Mouse (Mus musculus) heart, postnatal 25 days (tissue): ENCODE data around the gene Tle4. TPM values are rescaled to one million over a fixed set of nuclear protein-coding genes. Genes with fewer than 3 reads are reported as not detected.

Source experiments
- DNase-seq: peaks from one replicate; pipeline ENCODE4 v3.0.0; 2022; ENCODE audit warnings: low spot score
- intact Hi-C: fragments of 180-260 bp; cut with DNase I; formaldehyde crosslinking; loops from one replicate; pipeline ENCODE4 v1.15.1; 2025
- total RNA-seq, 2 experiments: library from RNA; stranded (reverse); gene quantifications; 2 replicates each; pipeline ENCODE4 v1.2.3; 2021

Gene Tle4
- total RNA-seq, 2 experiments from 2014 or later: 8.9 to 9.5 TPM

- DNase-seq: no peak
These were observed 57.2 kb downstream of the Tle4 start for GRCm38 (mm10) chr19:14540678-14541077.

DNA sequence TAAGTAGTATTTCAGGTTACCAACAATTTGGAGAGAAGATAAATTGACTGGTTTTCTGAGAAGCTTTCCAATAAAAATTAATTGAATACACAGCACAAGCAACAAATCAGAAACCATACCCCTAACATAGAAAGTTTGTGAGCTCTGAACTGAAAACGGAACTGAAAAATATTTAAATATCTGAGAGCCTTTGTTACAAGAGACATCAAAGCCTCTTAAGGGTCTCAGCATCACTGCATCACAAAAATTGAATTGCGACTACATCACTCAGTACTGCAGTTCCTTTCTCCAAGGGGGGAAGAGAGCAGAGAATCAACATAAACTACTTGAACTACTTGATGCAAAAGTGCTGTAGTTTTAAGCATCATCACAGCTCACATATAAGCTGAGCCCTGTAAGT is 61.2 kb downstream of the Tle4 start:
- intact Hi-C loops: no loop called here

More at GRCm38 (mm10) chr19:14540678-14541077, 57.2 kb downstream of the Tle4 start:
- intact Hi-C loops: no loop called here

DNA sequence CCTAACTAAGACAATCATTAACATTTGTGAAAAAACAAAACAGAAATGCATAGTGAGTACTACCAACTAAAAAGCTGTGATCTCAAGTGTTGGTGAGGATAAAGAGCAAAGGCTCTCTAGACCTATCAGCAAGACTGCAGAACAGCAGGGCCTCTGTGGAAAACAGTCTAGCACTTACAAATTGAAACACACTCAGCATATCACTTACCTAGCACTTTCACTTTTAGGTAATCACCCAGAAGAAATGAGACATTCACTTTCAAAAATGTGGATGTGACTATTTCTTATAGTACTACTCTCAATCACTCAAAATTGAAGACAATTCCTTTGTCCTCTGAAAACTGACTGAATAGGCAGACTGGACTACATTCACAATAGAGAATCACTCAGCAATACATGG is 63.4 kb downstream of the Tle4 start:
- intact Hi-C loops: no loop called here
- DNase-seq: no peak

More for the DNA sequence above, 61.2 kb downstream of the Tle4 start:
- no peak for DNase-seq

GRCm38 (mm10) chr19:14532861-14533260 is 65.0 kb downstream of the Tle4 start:
- intact Hi-C loops: no loop called here
- DNase-seq: no peak

DNA sequence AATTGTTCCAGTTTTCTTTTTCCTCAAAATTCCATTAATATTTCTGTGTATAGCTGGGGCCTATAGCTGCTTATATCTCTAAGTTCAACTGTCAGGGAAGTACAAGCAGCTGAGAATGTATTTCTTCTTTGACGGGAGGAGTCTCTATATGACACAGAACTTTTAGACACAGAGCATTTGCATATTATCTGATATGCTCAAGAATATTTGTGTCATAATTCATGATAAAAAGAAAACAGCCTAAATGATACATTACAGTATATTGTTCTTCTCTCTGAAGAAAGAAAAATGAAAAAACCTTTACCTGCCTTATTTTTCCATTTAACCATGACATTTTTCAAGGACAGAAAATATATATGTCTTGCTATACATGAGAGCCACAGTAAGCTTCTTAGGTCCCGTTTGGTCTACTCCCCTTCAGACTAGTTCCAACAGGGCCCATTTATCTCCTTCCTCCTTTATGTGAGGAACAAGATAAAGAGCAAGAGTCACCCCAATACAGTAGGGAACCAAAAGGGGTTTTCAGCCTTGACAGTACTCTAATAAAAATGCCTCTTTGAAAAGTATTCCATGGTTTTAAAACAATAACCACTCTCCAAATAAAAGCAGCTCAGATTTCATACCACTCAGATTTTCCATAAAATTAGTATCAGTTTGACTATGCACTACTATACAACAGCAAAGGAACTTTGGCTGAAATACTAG is 77.6 kb downstream of the Tle4 start:
- no peak for DNase-seq

GRCm38 (mm10) chr19:14519186-14519585 is 78.7 kb downstream of the Tle4 start:
- no peak for DNase-seq
- intact Hi-C loops: no loop called here

More for the DNA sequence above, 77.6 kb downstream of the Tle4 start:
- intact Hi-C loops: no loop called here

DNA sequence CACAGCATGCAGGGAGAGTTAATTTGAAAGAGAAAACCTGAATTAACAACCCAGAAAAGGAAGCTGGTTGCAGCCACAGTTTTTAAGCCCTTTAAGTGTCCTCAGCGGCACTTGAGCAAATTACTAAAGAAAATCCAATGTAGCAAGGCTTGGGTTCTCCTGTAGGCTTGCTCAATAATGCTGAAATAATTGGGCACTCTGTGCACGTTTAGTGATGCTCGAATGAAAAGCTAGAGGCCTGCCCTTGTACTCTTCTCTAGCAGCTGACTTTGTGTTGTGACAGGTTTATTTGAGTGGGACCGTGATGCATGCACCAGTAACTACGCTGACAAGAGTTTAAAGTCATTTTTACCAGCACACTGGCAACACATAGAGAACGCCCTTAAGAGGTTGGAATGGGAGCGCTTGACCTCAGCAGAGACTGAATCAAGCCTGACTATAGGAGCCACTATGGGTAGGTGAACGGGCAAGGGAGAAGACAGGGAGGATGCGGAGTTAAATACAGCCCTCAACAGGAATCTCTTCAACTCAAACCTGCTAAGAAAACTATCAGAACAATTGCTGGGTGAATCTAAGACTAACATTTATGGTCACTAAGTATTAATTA is 79.3 kb downstream of the Tle4 start:
- intact Hi-C loops: no loop called here
- no peak for DNase-seq

DNA sequence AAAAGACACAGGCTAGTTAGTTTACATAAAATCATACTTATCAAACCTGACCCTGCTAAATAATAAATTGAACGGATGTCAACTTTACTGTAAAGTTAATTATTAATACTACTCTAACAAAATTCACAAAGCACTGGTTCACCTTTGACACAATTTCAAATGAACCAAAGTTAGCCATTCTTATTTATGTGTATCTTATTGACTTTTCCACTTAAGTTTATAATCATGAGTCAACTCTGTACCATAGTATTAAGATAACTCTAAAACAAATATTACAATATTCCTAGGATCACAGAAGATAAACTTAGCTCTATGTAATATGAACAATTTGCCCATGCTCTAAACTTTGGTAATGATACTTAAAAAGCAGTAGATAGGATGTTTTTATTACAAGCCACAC is 81.4 kb downstream of the Tle4 start:
- intact Hi-C loops: no loop called here

GRCm38 (mm10) chr19:14508819-14509218 is 89.0 kb downstream of the Tle4 start:
- DNase-seq: no peak
- intact Hi-C loops: loop anchor here (5.0 kb wide), 1 partner anchor 88 kb away; the partner anchor contains the start of gene Tle4

More for the DNA sequence above, 81.4 kb downstream of the Tle4 start:
- DNase-seq: no peak

- intact Hi-C loops: loop anchor here (5.0 kb wide), 1 partner anchor 89 kb away; the partner anchor contains the start of gene Tle4
- DNase-seq: no peak
These were observed 89.9 kb downstream of the Tle4 start for GRCm38 (mm10) chr19:14507911-14508310.

DNA sequence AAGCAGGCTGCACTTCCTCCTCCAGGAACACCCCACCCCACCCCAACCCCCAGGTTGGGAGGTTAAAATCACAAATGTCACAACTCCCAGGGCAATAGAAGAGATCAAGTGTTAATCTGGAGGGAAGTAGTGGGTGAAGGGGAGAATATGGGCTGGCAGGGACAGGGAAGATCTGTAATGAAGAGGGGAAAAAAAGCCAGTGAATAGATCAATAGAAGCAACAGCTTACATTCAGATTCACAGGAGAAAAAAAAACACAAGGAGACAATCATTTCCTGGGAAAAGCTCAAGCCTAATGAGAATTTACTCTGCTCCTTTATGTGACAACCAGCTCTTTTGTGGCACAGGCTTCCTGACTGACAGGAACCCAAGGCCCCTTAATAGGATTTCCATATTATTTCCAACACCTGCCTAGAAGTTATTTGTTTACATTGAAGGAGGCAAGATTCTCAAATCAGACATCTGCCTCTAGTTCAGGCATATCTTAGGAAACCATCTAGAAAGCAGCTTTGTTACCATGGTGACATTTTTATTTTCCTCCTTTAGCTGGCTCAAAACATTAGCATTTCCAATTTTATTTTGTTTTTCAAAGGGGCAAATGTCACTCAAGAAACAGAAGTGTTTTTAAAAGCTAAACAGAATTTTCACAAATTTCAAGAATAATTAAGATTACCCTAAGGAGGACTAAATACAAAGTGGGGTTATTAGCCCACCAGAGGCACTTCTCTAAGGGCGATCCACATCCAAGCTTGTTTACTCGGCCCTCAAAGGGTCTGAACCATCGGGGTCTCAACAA is 90.8 kb downstream of the Tle4 start:
- intact Hi-C loops: loop anchor here (5.0 kb wide), 1 partner anchor 90 kb away; the partner anchor contains the start of gene Tle4
- DNase-seq: no peak

GRCm38 (mm10) chr19:14505885-14506548 is 91.8 kb downstream of the Tle4 start:
- intact Hi-C loops: loop anchor here (5.0 kb wide), 1 partner anchor 91 kb away; the partner anchor contains the start of gene Tle4
- no peak for DNase-seq

DNA sequence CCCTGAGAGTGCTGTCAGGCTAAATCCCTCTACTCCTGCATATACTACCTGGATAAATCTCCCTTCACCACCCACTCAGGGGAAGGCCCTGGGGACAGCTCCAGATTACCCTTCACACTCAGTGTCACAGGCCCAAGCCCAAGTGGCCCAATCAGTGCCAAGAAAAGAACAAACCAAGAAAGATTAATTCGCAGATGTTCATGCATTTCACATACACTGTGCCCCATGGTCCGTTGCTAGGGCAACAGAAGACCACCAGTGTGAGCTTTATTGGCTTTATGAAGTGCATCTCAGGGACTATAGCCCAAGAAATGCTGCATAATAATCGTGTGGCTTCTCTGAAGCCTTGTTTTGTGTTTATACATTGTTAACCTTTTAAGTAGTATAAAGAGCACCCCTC is 92.5 kb downstream of the Tle4 start:
- intact Hi-C loops: loop anchor here (5.0 kb wide), 1 partner anchor 92 kb away; the partner anchor contains the start of gene Tle4
- no peak for DNase-seq

- intact Hi-C loops: no loop called here
- DNase-seq: no peak
These were observed 94.0 kb downstream of the Tle4 start for GRCm38 (mm10) chr19:14503862-14504261.

DNA sequence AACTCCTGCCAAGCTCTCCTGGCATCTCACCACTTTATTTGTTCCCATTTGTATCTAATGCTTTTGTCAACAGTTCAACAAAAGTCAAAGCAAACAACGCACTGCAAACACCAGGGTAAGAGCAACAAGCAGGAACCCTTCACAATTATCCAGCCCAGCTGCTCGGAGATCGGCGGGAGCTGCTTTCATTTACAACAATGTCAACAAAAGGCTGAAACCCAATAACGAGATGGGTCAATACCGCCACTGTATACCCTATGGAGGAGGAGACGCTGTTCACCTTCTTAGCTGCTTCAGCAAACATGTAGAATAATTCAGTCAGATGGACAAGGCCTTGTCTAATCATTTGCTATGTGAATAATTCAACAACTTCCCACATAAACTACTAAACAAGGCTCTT is 95.6 kb downstream of the Tle4 start:
- DNase-seq: no peak
- intact Hi-C loops: no loop called here

GRCm38 (mm10) chr19:14499835-14500425 is 97.9 kb downstream of the Tle4 start:
- intact Hi-C loops: no loop called here
- no peak for DNase-seq

DNA sequence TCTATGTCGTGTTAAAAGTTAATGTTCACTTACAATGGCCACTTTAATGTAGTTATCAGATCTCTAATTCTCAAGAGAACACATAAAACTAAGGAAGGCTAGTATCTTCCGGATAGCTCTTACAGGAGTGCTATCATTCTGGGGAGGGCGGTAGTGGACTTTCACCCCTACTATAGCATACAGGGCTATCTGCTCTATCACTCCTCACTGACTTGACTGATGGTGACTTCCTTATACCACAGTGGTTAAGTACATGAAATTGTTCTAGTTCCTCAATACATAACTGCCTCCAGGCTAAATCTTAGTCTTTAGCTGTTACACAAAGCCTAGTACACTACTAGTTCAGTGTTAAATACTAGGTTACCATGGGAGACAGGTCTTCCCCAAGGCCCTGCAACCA is 104.8 kb downstream of the Tle4 start:
- intact Hi-C loops: no loop called here
- DNase-seq: no peak

DNA sequence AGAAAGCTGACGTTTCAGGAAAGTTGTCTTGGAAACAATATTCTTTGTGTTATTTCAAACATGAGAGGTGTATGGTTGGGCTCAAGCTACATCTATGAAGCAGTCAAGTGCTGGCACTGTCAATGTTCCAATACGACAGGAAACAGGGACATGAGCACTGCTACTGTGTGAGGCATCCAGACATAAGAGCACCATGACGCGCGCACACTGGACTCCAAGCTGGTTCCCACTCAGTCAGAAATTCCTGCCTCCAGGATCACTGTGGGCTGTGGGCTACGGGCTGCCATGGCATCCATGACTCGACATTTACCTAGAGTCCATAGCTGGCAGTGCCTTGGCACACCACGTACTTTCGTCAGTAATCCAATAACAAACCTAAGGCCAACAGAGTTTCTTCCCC is 110.7 kb downstream of the Tle4 start:
- DNase-seq: no peak
- intact Hi-C loops: no loop called here

DNA sequence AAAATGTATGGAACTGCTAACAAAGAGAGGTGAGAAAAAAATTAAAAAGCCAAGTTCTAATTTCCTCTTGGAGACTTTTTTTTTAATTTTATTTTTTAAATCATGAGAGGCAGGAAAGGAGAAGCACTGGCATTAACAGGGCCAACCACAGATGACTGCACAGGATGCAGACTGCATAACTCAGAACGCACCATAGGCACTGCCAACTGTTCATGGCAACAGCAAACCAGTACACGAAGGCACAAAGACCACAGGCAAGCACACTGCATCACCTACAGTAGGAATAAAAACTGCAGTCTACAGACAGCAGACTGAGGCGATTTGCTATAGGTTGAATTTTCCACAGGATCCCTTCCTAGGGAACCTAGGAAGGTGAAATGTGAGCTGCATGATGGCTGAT is 112.7 kb downstream of the Tle4 start:
- intact Hi-C loops: no loop called here
- no peak for DNase-seq
